Mouse (Mus musculus): ENCODE measurements around the gene Selenoi.
A peak's percentile ranks its signal among the peaks of the same experiment; 100 is the strongest.
"Not testable (repeated sequence)": the region's sequence is repeated elsewhere in the genome, so short reads cannot be mapped to it uniquely, and the experiment has no call there.

Selenoi gene

DNA sequence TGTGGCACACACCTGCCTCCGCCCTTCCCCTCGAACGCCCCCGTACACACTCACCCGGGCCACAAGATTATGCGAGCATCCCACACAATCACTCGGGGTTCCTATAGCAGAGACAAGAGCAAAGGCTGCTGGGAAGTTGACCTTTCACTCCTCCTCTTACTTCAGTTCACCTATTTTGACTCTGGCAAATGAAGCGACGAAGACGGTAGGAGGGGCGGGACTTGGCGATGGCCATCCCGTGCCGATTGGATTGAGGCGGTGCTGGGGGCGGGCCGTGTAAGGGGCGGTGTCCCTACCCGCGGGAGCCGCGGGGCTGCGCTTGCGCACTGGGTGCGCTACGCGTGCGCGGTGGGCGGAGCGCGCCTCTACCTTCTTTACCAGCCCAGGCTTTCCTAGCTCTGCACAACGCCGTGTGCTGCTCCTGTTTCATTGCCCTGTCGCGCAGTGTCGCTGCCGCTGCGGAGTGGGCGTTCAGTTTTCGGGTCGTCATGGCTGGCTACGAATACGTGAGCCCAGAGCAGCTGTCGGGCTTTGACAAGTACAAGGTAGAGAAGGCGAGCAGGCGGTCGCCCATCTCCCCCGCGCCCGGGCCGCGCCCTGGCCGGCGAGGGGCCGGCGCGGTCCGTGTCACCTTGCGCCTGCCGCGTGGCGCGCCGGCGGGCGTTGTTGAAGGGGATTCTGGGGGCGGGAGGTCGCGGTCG, at the start of gene Selenoi:
Gene Selenoi (plus strand): TSS at position 311 of the 701 bp plus-strand sequence.
- DNase-seq (ENCODE audit: low read depth, low spot score) = peak; percentile 99
- H3K36me3 ChIP-seq (ENCODE audit: control insufficient read depth, insufficient read depth, low read length, poor library complexity, severe bottlenecking) = no peaks in the 10 kb centered on the region
- no peaks in the 10 kb centered on the region for H3K27me3 ChIP-seq (ENCODE audit: control insufficient read depth, insufficient read depth, low read length, poor library complexity, severe bottlenecking)

DNA sequence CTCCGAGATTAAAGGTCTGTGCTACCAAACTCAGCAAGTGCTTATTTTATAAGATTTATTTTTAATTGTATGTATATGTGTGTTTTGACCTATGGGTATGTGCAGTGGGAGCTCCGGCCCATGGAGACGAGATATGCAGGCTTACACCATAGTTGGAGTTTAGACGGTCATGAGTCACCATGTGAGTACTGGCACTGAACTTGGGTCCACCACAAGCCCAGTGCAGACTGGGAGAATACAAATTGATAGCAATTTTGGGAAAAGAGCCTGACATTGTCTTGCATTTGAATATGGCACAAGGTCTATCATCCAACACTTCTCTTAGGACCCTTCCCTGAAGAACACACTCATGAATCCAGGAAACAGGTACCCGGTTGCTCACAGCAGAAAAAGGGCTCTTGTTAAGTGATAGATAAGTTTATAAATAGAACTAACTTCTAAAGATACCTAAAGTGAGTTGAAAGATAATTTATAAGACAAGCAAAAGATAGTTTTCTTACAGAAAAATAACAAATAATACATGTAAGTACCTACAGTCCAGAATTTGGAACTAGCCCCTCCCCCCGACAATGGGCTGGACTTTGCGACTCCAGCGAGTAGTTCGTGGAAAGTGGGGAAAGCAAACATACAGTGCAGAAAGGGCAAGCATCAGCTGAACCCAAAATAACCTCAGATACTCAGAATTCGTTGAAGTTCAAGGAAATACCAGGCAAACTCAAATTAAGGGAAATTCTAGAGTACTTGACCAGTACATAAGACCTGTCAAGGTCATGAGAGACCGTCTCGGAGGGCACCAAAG, 44.5 kb upstream of the Selenoi start:
- DNase-seq (ENCODE audit: low read depth, low spot score) = no peak
- H3K27me3 ChIP-seq (ENCODE audit: control insufficient read depth, insufficient read depth, low read length, poor library complexity, severe bottlenecking) = no peaks in the 10 kb centered on the region
- peaks cover 10% of the 10 kb centered on the region; the same call in 1 of the 2 replicates for H3K36me3 ChIP-seq (ENCODE audit: control insufficient read depth, insufficient read depth, low read length, poor library complexity, severe bottlenecking)

DNA sequence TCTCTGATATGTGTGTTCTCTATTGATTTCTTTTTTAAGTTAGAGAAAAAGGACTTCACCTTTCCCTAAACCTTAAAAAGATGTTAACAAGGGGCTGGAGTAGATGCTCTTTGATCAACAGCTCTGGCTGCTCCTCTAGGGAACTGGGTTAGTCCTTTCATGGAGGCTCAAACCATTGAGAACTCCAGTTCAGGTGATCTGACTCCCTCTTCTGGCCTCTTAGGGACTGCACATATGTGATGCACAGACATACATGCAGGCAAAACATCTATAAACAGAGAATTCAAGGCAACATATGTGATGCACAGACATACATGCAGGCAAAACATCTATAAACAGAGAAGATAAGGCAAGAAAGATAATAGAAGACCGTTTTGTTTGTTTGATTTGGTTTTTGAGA, 39.9 kb upstream of the Selenoi start:
- Histone ChIP-seq H3K36me3 (ENCODE audit: control insufficient read depth, insufficient read depth, low read length, poor library complexity, severe bottlenecking) (0 out of 2 replicates have a peak, but pooled peaks cover 2% of the 10 kb centered on the region), H3K27me3 (ENCODE audit: control insufficient read depth, insufficient read depth, low read length, poor library complexity, severe bottlenecking) (no peaks in the 10 kb centered on the region)
- DNase-seq (ENCODE audit: low read depth, low spot score) = no peak

DNA sequence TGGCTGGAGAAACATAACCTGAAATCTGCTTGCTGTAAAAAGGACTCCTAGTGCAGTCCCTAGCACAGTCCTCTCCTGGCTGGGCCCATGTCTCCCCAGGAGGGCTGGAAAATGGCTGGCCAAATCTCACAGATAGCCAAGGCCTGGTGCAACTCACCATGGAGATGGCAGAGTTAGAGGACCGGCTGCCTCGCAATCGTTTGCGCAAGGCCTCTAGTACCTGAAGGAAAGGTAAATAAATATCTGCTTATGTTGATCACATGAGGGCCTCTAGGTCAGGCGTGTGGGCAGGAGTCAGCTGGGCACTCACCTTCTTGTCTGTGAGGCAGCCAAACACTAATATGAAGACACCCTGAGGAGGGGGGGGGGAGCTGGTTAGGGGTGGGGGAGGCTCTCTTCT, 37.0 kb upstream of the Selenoi start:
- H3K36me3 ChIP-seq (ENCODE audit: control insufficient read depth, insufficient read depth, low read length, poor library complexity, severe bottlenecking) = no peaks in the 10 kb centered on the region
- H3K27me3 ChIP-seq (ENCODE audit: control insufficient read depth, insufficient read depth, low read length, poor library complexity, severe bottlenecking) = no peaks in the 10 kb centered on the region
- no peak for DNase-seq (ENCODE audit: low read depth, low spot score)

DNA sequence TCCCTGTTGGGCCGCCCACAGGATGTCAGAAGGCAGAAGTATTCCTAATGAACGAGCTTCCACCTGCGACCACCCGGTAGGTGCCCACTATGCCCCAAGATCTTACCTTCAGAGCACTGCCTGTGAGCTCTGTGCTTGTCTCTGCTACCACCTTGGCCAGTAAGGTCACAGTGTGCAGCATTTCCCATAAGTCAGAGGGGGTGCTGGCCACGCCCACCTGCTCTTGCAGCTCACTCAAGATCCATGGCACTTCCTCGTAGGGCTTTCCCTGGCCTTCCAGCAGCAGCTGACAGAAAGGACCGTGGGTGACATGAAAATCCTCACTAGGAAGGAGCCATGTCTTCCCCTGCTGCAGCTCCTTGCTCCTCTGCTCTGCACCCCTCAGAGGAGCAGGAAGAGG, 34.1 kb upstream of the Selenoi start:
- H3K36me3 ChIP-seq (ENCODE audit: control insufficient read depth, insufficient read depth, low read length, poor library complexity, severe bottlenecking) = no peaks in the 10 kb centered on the region
- peak; percentile 7 for DNase-seq (ENCODE audit: low read depth, low spot score)
- no peaks in the 10 kb centered on the region for H3K27me3 ChIP-seq (ENCODE audit: control insufficient read depth, insufficient read depth, low read length, poor library complexity, severe bottlenecking)

DNA sequence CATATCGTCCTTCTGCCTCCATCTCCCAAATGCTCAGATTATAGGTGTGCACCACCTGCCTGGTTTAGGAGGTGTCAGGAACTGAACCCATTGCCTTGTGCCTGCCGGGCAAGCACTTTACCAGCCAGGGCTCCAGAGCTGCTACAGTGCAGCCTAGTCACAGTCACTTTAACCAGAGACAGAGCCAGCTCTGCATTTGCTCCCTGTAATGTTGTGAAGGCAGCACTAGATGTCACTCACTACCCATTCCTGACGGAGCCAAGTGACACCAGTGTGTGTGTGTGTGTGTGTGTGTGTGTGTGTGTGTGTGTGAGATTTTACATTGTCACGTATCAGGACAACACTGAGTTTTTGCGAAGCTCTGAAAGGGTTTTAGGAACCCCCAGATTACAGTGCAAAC, 30.9 kb upstream of the Selenoi start:
- no peaks in the 10 kb centered on the region for H3K27me3 ChIP-seq (ENCODE audit: control insufficient read depth, insufficient read depth, low read length, poor library complexity, severe bottlenecking)
- DNase-seq (ENCODE audit: low read depth, low spot score) = peak; percentile 27

DNA sequence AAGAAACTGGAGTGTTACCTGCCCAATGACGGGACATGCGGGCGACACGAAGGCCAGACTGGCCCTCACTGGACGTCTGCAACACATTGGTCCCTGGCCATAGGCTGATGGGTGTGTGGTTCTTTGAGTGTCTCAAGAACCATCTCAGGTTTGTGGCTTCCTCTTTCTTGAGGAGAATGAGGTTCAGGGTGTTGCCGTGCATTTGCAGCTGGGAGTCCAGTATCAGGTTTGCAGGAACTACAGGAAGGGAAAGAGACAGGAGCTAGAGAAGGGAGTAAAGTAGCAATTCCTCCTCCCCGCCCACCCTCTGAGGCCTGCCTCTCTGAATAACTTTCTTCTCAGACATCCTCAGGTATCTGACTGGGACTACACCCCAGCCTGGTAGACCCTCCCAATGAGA, 30.2 kb upstream of the Selenoi start:
- H3K27me3 ChIP-seq (ENCODE audit: control insufficient read depth, insufficient read depth, low read length, poor library complexity, severe bottlenecking) = no peaks in the 10 kb centered on the region
- DNase-seq (ENCODE audit: low read depth, low spot score) = no peak

More for the DNA sequence above, 30.9 kb upstream of the Selenoi start:
- no peaks in the 10 kb centered on the region for H3K36me3 ChIP-seq (ENCODE audit: control insufficient read depth, insufficient read depth, low read length, poor library complexity, severe bottlenecking)

DNA sequence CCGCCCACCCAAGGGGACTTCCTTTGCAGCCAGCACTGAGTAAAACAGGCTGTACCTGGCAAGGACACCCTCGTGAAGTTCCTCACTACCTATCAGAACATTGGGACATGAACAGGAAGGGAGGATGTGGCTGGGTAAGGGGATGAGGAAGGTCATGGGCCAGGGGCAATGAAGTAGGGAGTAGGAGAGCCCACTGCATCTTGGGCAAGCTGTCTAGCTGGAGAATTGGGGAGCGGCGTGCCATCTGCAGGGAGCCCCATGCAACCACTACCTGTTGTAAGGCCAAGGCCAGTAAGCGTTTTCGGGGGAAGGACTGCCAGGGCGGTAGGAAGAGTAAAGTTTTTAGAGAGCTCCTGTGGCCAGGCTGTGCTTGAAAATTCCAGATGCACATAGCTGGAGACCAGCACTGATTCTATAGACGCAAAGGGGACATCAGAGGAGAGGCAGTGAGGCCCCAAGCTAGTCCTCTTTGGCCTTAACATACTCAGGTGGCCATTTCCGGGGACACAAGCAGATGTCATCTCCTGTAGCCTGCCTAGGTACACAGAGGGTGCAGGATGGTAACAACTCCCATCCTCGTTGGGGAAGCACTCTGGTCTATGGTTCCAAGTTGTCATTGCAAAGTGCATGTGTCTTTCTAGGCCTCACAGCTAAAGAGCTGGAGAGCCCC, 29.0 kb upstream of the Selenoi start:
- no peak for DNase-seq (ENCODE audit: low read depth, low spot score)

More for the DNA sequence above, 30.2 kb upstream of the Selenoi start:
- no peaks in the 10 kb centered on the region for H3K36me3 ChIP-seq (ENCODE audit: control insufficient read depth, insufficient read depth, low read length, poor library complexity, severe bottlenecking)

DNA sequence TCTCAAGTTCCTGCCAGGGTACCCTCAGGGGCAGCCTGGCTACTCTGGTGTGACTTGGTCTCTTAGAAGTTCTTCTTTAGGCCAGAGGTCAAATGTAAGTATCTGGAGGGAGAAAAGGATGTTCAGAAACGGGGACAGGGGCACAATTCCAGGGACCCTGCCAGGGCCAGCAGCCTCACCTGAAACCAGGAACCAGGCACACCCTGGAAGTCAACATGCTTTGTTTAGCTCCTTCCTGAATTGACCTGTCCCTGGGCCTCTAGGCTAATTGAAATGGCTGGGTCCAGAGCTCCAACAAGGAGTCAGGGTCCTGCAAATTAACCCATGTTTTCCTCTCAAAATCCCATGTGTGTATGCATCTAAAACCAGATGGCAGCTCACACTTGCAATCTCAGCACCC, 27.9 kb upstream of the Selenoi start:
- Histone ChIP-seq H3K36me3 (ENCODE audit: control insufficient read depth, insufficient read depth, low read length, poor library complexity, severe bottlenecking) (no peaks in the 10 kb centered on the region), H3K27me3 (ENCODE audit: control insufficient read depth, insufficient read depth, low read length, poor library complexity, severe bottlenecking) (no peaks in the 10 kb centered on the region)
- no peak for DNase-seq (ENCODE audit: low read depth, low spot score)

More for the DNA sequence above, 29.0 kb upstream of the Selenoi start:
- Histone ChIP-seq H3K27me3 (ENCODE audit: control insufficient read depth, insufficient read depth, low read length, poor library complexity, severe bottlenecking) (no peaks in the 10 kb centered on the region), H3K36me3 (ENCODE audit: control insufficient read depth, insufficient read depth, low read length, poor library complexity, severe bottlenecking) (no peaks in the 10 kb centered on the region)

DNA sequence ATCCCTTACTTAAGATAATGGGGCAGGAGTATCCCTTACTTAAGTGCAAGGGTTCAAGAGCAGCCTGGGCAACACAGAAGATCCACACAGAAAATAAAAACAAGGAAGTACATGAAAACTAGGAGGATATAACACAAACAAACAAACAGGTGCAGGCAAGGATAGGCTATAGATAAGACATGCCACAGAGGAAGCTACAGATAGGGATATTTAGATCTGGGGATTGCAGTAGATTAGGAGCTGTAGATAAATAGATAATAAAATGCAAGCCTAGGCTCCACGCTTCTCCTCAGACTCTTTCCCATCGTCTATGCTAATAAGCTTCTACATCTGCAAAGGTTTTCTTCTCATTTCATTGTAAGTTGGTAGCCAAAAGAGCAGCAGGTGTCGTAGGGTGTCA, 27.3 kb upstream of the Selenoi start:
- Histone ChIP-seq H3K27me3 (ENCODE audit: control insufficient read depth, insufficient read depth, low read length, poor library complexity, severe bottlenecking) (no peaks in the 10 kb centered on the region), H3K36me3 (ENCODE audit: control insufficient read depth, insufficient read depth, low read length, poor library complexity, severe bottlenecking) (no peaks in the 10 kb centered on the region)
- no peak for DNase-seq (ENCODE audit: low read depth, low spot score)

DNA sequence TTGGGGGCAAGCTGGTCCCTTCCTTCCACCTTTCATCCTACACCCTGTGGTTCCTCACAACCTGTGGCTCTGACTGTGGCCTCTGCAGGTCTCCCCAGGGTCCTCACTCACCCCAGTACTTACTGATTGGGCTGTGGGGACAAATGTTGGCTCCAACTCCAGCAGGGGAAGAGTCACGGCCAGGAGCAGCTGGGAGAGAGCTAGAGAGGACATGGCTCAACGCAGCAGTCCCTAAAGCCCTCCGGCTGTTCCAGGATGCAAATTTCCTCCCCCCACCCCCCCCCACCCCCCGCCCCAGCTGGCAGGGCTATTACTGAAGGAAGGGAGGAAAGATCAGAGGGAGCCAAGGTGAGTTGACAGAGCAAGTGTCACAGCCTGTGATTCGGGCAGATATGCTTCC, 26.9 kb upstream of the Selenoi start, which contains the start of gene Adgrf3:
Gene Adgrf3 (minus strand): TSS at position 230 of the 400 bp plus-strand sequence.
- H3K36me3 ChIP-seq (ENCODE audit: control insufficient read depth, insufficient read depth, low read length, poor library complexity, severe bottlenecking) = no peaks in the 10 kb centered on the region
- no peak for DNase-seq (ENCODE audit: low read depth, low spot score)
- H3K27me3 ChIP-seq (ENCODE audit: control insufficient read depth, insufficient read depth, low read length, poor library complexity, severe bottlenecking) = no peaks in the 10 kb centered on the region

DNA sequence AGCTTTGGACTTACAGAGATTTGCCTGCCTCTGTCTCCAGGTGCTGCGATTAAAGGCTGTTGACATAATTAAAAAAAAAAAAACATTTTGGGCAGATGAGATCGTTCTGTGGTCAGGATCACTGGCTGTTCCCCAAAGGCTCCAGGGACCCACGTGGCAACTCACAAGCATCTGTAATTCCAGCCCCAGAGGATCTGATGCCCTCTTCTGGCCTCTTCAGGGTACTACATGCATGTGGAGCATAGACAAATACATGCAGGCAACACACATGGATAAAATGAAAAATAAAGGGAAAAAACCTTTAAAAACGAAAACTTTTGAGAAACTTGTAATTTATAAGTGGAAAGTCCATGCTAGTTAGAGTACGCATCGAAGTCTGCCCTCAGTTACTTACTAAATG, 25.1 kb upstream of the Selenoi start:
- no peaks in the 10 kb centered on the region for H3K27me3 ChIP-seq (ENCODE audit: control insufficient read depth, insufficient read depth, low read length, poor library complexity, severe bottlenecking)
- peak; percentile 48 for DNase-seq (ENCODE audit: low read depth, low spot score)

DNA sequence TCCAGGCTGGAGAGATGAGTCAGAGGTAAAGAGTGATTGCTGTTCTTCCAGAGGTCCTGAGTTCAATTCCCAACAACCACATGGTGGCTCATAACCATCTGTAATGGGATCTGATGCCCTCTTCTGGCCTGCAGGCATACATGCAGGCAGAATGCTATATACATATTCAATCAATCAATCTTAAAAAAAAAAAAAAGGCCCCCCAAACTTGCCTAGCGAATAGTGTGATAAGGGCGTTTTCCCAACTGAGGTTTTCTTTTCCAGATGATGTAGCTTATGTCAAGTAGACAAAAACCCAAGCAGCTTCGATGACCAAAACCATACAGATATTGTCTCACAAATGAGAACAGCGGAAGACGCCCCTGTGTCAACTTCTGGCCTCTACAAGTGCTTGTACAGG, 21.6 kb upstream of the Selenoi start:
- DNase-seq (ENCODE audit: low read depth, low spot score); H3K27me3 ChIP-seq (ENCODE audit: control insufficient read depth, insufficient read depth, low read length, poor library complexity, severe bottlenecking); H3K36me3 ChIP-seq (ENCODE audit: control insufficient read depth, insufficient read depth, low read length, poor library complexity, severe bottlenecking): not testable (repeated sequence)

More for the DNA sequence above, 25.1 kb upstream of the Selenoi start:
- H3K36me3 ChIP-seq (ENCODE audit: control insufficient read depth, insufficient read depth, low read length, poor library complexity, severe bottlenecking) = no peaks in the 10 kb centered on the region

DNA sequence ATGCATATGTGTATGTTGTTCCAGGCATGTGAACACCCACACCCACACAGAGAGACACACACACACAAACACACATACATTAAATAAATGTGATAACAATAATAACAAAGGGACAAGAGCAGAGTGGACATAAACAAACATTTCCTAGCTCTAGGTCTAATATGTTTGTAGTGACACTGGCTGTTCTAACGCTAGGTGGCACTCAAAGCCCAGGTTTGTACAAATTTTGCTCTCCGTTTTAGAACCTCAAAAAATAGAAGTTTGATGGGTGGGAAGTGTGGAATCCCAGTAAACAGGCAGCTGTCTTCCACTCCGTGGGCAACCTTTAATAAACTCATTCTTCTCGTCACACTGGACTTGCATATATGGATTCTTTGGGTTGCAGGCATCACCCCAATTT, 17.5 kb upstream of the Selenoi start:
- DNase-seq (ENCODE audit: low read depth, low spot score) = peak; percentile 70
- no peaks in the 10 kb centered on the region for H3K36me3 ChIP-seq (ENCODE audit: control insufficient read depth, insufficient read depth, low read length, poor library complexity, severe bottlenecking)

DNA sequence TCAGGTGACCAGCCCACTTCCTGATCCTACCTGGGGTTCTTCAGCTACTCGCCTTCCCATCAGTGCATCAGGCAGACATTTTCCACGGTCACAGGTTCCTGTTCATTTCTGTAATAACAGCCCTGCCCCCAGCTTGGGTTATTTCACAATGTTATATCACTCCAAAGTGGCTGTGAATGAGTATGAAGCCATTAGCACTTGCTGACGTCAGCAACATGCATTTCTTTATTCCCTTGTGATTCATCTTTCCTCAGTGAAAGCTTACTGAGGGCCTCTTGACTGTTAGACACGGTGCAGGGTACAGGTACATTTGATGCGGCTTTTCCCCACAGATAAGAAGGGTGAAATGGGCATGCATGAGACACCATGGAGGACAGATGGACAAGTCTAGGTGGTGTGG, 16.4 kb upstream of the Selenoi start:
- Histone ChIP-seq H3K36me3 (ENCODE audit: control insufficient read depth, insufficient read depth, low read length, poor library complexity, severe bottlenecking) (no peaks in the 10 kb centered on the region), H3K27me3 (ENCODE audit: control insufficient read depth, insufficient read depth, low read length, poor library complexity, severe bottlenecking) (no peaks in the 10 kb centered on the region)
- no peak for DNase-seq (ENCODE audit: low read depth, low spot score)

More for the DNA sequence above, 17.5 kb upstream of the Selenoi start:
- no peaks in the 10 kb centered on the region for H3K27me3 ChIP-seq (ENCODE audit: control insufficient read depth, insufficient read depth, low read length, poor library complexity, severe bottlenecking)
